Mouse (Mus musculus) megakaryocyte, embryonic 14.5 days (primary cell): ENCODE measurements at regions not wholly inside any gene's neighbourhood (a gene's known extent, or its start where the extent isn't known, plus 50 kb on each side); places are given as distances from the start of the nearest gene placed in this dataset.

Source experiments
- H3K27me3 ChIP-seq: replicated peaks from 2 replicates; pipeline ENCODE3; 2012; ENCODE audit warnings: inconsistent platforms
- H3K36me3 ChIP-seq: replicated peaks from 2 replicates; pipeline ENCODE3; 2012; ENCODE audit warnings: low read length, inconsistent platforms, mixed read lengths
- H3K4me1 ChIP-seq: 2 replicates; pipeline ENCODE4 v1.6.1; 2012; ENCODE audit warnings: inconsistent platforms
- H3K4me3 ChIP-seq: replicated peaks from 2 replicates; pipeline ENCODE3; 2012; ENCODE audit warnings: moderate library complexity, mild to moderate bottlenecking, inconsistent platforms
- H3K9me3 ChIP-seq: 2 replicates; pipeline ENCODE4 v1.6.1; 2012; ENCODE audit warnings: inconsistent platforms
- FLI1 ChIP-seq: IDR thresholded peaks from 2 replicates; pipeline ENCODE4 v1.6.1; 2012; ENCODE audit warnings: low read length, inconsistent platforms, mixed read lengths
- GATA1 ChIP-seq: IDR thresholded peaks from 3 replicates; pipeline ENCODE4 v1.6.1; 2012; ENCODE audit warnings: mixed read lengths, low read length, inconsistent platforms, borderline replicate concordance

DNA sequence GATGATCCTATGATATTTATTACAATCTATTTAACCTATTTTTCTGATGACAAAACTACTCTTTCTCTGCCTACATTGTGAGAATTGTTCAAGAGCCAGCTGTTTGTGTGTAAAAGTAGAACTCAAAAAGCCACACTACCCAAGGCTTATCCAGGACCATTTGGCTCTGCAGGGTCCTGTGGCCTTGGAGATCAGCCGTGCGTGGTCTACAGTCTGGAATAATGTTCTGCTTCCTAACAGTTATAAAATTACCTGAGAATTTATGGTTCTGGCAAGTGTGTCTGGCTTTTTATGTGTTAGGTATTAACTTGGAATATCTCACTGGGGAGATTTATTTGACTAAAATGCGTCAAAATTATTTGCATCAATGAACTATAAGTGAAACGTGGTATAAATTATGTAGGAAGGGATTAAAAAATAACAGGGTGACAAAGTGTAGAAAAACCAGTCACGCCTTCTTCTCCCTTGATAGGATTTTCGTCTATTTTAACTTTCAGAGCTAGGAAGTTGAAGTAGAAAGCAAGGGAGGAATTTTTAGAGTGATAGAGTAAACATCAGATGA is 1789.0 kb upstream of the Gm7489 start:
- H3K4me1 ChIP-seq, result no peaks in the 10 kb centered on the region
- H3K36me3 ChIP-seq, result no peaks in the 10 kb centered on the region
- peaks cover 6% of the 10 kb centered on the region; the same call in 1 of the 2 replicates for H3K9me3 ChIP-seq
- no peaks in the 10 kb centered on the region for H3K27me3 ChIP-seq
- H3K4me3 ChIP-seq, result no peak overlapping the region
- TF ChIP-seq FLI1, result no peak
- no peak for TF ChIP-seq GATA1

DNA sequence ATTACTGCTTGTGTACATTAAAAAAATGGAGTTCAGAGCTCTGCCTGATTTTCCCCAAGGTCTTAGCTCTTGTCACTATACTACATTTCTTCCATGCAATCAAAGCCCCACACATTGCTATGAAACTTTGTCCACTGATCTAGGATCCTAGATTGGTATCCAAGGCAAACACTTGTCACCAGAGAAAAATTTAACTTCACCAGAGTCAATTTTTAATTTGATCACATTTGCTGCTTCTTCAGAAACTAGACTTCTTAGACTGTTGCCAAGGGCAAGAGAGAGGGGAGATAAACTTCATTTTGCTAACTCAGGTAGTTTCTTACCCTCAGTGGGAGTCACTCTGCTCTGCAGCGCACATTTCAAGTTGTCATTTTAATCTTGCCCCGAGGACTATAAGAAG is 1775.9 kb upstream of the Gm7489 start:
- no peaks in the 10 kb centered on the region for H3K27me3 ChIP-seq
- 0 out of 2 replicates have a peak, but pooled peaks cover 4% of the 10 kb centered on the region for H3K4me1 ChIP-seq
- H3K9me3 ChIP-seq, result no peaks in the 10 kb centered on the region
- TF ChIP-seq GATA1 (no peak), FLI1 (no peak)
- H3K36me3 ChIP-seq, result no peaks in the 10 kb centered on the region
- no peak overlapping the region for H3K4me3 ChIP-seq

DNA sequence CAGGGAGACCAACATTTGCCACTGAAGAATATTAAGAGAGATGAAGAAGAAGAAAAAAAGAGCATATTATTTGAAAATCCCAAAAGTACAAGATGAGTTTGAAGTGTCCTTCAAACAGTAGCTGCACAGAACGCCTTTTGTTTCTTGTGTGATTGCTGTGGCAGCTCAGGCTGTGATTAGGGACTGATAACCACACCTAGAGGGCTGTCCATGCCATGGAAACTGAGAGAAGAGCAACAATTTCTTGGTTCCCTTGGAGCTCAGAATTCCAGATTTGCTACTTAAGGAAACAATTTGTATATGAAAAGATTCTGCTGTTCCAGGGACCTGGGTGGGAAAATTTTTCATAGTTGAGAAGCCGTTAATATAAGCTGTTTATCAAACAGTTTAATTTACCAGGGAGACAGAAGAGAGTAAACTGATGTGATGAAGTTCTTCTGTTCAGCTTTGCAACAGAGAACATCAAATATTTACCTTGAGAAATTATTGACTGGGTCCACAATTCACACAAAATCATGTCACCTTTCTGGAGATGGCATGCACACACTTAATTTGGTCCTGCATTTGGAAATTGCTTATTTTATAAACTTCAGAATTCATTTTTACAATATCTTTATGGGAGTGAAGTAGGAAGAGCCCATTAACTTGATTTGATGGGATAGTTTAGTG is 1770.2 kb upstream of the Gm7489 start:
- no peak for TF ChIP-seq FLI1
- TF ChIP-seq GATA1, result no peak
- H3K4me1 ChIP-seq, result no peaks in the 10 kb centered on the region
- H3K27me3 ChIP-seq, result no peaks in the 10 kb centered on the region
- no peak overlapping the region for H3K4me3 ChIP-seq
- no peaks in the 10 kb centered on the region for H3K36me3 ChIP-seq
- H3K9me3 ChIP-seq, result peaks cover 4% of the 10 kb centered on the region; the same call in 1 of the 2 replicates

DNA sequence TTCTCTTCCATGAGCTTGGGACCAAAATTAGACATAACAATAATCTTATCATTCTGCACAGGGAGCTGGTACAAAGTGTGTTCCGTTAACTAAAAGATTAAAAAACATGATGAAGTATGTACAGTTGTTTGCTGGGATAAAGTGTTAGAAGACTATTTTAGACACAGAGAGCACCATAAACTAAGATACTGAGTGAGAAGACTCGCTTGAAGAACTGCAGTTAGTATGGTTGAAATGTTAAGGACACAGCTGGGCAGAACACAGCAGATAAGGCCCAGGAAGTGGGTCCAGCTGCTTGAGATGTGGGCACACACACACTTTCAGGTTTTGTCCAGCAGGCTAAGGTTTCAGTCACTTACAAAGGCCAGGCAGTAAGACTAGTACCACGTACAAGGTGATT is 1748.0 kb upstream of the Gm7489 start:
- Histone ChIP-seq H3K9me3 (peaks cover 3% of the 10 kb centered on the region; the same call in 1 of the 2 replicates), H3K4me3 (no peak overlapping the region), H3K27me3 (no peaks in the 10 kb centered on the region), H3K36me3 (no peaks in the 10 kb centered on the region), H3K4me1 (0 out of 2 replicates have a peak, but pooled peaks cover 3% of the 10 kb centered on the region)
- TF ChIP-seq GATA1, result no peak
- no peak for TF ChIP-seq FLI1

DNA sequence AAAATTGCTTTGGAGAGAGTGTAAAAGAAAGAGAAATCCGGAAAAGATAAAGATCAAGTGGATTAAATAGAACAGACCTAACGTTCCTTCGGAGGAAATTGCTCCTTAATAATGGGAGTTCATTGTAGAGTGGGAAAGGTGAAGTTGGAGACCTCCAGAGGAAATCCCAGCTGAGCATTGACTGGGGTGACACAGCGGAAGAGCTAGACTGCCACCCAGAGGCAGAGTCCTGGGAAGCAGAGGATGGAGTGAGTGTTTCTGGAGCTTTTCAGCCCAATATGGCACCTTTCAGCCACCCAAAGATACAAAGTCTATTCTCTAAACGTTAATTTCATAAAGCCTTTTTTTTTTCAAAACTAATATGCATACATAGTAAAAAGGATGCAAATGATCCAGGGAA is 1731.3 kb upstream of the Gm7489 start:
- Histone ChIP-seq H3K36me3 (no peaks in the 10 kb centered on the region), H3K4me3 (no peak overlapping the region), H3K9me3 (no peaks in the 10 kb centered on the region), H3K4me1 (no peaks in the 10 kb centered on the region), H3K27me3 (peaks cover under 1% of the 10 kb centered on the region)
- TF ChIP-seq FLI1 (no peak), GATA1 (no peak)

DNA sequence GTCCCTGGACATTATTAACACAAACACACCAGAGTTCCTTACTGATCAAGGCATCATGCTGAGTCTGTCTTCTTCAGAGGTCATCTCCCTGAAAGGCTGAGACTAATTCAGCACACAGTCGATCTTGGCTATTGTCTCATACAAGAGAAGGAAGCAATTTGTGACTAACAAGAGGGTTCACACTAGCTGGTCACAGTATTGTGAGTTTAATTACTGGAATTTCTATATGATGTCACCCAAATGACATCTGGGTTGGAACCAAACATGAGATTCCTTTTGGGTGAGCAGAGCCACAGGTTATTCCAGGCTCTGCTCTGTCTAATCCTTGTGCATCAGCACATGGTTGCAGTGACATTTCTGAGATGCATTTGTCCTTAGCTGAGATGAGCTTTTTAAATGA is 1728.9 kb upstream of the Gm7489 start:
- Histone ChIP-seq H3K4me1 (0 out of 2 replicates have a peak, but pooled peaks cover 3% of the 10 kb centered on the region), H3K4me3 (no peak overlapping the region), H3K27me3 (peaks cover 2% of the 10 kb centered on the region), H3K36me3 (no peaks in the 10 kb centered on the region), H3K9me3 (no peaks in the 10 kb centered on the region)
- TF ChIP-seq GATA1 (no peak), FLI1 (no peak)

DNA sequence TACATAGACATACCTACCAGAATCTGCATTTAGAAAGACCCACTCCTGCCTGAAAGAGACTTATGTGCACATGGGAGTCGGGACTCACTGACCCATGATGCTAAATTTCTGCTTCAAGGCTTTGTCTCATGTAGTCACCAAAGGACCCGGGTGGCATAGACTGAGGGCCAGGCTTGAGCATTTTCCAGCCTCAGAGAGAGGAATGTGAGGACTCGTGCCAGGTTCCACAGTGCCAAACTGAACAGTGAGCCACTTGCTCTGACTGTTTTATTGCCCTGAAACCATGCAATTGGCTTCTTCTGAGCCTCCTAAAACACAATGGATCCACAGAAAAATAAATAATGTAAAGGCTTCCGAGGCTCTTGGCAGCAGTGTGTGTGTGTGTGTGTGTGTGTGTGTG is 1727.9 kb upstream of the Gm7489 start:
- Histone ChIP-seq H3K27me3 (peaks cover 2% of the 10 kb centered on the region), H3K4me1 (0 out of 2 replicates have a peak, but pooled peaks cover 3% of the 10 kb centered on the region), H3K36me3 (no peaks in the 10 kb centered on the region), H3K9me3 (no peaks in the 10 kb centered on the region), H3K4me3 (no peak overlapping the region)
- TF ChIP-seq FLI1 (no peak), GATA1 (no peak)

DNA sequence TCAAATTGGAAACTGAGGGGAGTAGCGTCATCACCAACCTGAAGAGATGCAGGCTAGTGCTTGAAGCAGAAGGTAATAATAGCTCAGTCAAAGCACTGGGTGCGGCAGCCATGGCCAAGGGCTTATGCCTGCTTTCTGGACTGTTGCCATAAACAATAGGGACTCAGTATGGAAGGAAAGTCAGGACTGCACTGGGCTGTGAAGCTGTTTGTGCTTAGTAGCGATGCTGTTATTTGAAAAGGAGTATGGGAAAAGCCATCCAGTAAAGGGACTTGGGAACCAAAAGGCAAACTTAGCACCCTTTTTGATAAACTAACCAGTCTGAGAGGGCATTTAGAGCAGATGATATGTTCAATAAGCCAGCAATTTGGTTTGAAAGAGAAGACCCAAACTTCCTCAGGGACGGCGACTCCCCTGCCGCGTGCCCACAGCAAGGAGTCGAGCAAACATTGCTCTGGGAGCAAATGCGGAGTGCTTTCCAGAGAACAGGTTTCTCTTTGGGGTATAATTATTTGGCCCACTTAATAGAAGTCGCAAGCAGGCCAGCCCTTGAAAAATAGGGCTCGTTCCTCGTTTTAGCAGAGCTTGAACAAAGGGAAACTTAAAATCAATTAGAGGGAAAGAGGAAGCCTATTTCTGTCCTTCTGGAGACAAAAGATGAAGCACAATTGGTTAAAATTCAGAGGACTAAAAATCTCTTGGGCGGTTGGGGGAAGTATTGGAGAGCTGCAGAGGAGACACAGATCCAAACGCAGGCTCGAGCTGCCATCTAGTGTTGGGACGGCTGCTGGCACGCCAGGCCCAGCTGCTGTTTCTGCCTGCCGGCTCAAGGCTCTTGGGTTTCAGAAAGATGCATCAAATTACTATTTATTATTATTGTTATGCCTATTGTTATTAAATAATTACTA is 1724.3 kb upstream of the Gm7489 start:
- H3K27me3 ChIP-seq, result peaks cover 2% of the 10 kb centered on the region
- peak overlapping the region; percentile 8 for H3K4me3 ChIP-seq
- H3K9me3 ChIP-seq, result no peaks in the 10 kb centered on the region
- TF ChIP-seq FLI1, result no peak
- TF ChIP-seq GATA1, result no peak
- peaks cover 10% of the 10 kb centered on the region for H3K4me1 ChIP-seq
- no peaks in the 10 kb centered on the region for H3K36me3 ChIP-seq

DNA sequence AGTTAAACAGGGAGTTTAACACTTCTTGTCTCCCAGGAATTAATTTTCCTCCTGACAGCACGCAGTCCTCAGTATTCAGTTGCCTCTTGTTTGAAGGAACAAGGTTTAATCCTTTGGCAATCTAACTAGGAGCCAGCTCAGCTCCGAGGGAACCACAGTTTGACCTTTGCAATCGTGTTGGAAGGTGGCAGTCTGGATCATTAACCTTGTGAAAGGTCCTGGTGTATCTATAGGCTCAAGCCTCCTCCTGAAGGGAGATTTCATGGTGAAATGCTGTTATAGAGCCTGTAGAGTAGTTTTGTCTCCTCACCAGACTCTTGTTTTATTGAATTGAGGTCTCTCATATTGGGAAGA is 1723.6 kb upstream of the Gm7489 start:
- peaks cover 10% of the 10 kb centered on the region for H3K4me1 ChIP-seq

More for the DNA sequence above, 1723.6 kb upstream of the Gm7489 start:
- H3K4me3 ChIP-seq, result no peak overlapping the region
- H3K36me3 ChIP-seq, result no peaks in the 10 kb centered on the region
- no peaks in the 10 kb centered on the region for H3K9me3 ChIP-seq
- H3K27me3 ChIP-seq, result peaks cover 2% of the 10 kb centered on the region
- TF ChIP-seq FLI1 (no peak), GATA1 (no peak)
